Mouse (Mus musculus) brain, embryonic 14.5 days (tissue): Measurements from ENCODE around the gene Mob1a. TPM values are rescaled to one million over a fixed set of nuclear protein-coding genes. Genes with fewer than 3 reads are reported as not detected.

ENCODE experiments used
- DNase-seq: peaks from one replicate; pipeline ENCODE4 v3.0.0-alpha.2; 2011; ENCODE audit warnings: low read depth
- CTCF ChIP-seq: fragments of 200-500 bp; IDR thresholded peaks from 2 replicates; pipeline ENCODE4 v1.5.1; 2012; ENCODE audit warnings: inconsistent platforms, mild to moderate bottlenecking, moderate library complexity, borderline replicate concordance; ENCODE audit not compliant: insufficient read depth, insufficient read length; ENCODE audit errors: extremely low read depth
- POLR2A ChIP-seq: fragments of 200-500 bp; IDR thresholded peaks from 2 replicates; pipeline ENCODE4 v1.6.1; 2012; ENCODE audit warnings: mild to moderate bottlenecking, inconsistent platforms, borderline replicate concordance; ENCODE audit not compliant: poor library complexity, insufficient read depth, insufficient read length, severe bottlenecking; ENCODE audit errors: extremely low read depth
- polyA plus RNA-seq: library from polyadenylated mRNA; depleted of rRNA; stranded (reverse); fragments of >200 nt; gene quantifications from 2 replicates; pipeline ENCODE4 v1.2.3, GENCODE M21; 2012; rRNA removed

The Mob1a gene
- polyA plus RNA-seq, 1 experiment, result 27.0 TPM

GRCm38 (mm10) chr6:83363075-83363474 is 37.3 kb downstream of the Mob1a start:
- DNase-seq, result no peak
- TF ChIP-seq POLR2A (no peak), CTCF (no peak)

- TF ChIP-seq CTCF, result no peak
- no peak for DNase-seq
These were observed 44.6 kb downstream of the Mob1a start for GRCm38 (mm10) chr6:83370316-83370965.

- DNase-seq, result no peak
- TF ChIP-seq POLR2A, result no peak
- no peak for TF ChIP-seq CTCF
These were observed 45.5 kb downstream of the Mob1a start for GRCm38 (mm10) chr6:83371350-83371749.

- no peak for DNase-seq
- no peak for TF ChIP-seq POLR2A
- TF ChIP-seq CTCF, result no peak
These were observed 48.0 kb downstream of the Mob1a start for GRCm38 (mm10) chr6:83373704-83374300.

- TF ChIP-seq CTCF (no peak), POLR2A (no peak)
- no peak for DNase-seq
These were observed 56.0 kb downstream of the Mob1a start for GRCm38 (mm10) chr6:83381510-83382491.

GRCm38 (mm10) chr6:83385569-83386090 is 59.8 kb downstream of the Mob1a start:
- DNase-seq, result no peak
- TF ChIP-seq CTCF, result no peak
- no peak for TF ChIP-seq POLR2A

- peak; percentile 69 for DNase-seq
- TF ChIP-seq CTCF (no peak), POLR2A (no peak)
These were observed 66.5 kb downstream of the Mob1a start for GRCm38 (mm10) chr6:83392166-83392780.

Other genes with a start within 250 kb of the Mob1a start
- gene Pcgf1, start 248.1 kb upstream of the Mob1a start, polyA plus RNA-seq, result 39.8 and 66.1 TPM in 2 replicates
- 0.29 and 0.78 TPM in 2 replicates for gene Lbx2, start 239.6 kb upstream of the Mob1a start, polyA plus RNA-seq
- gene Ccdc142, start 224.4 kb upstream of the Mob1a start, polyA plus RNA-seq, result 10.4 and 12.8 TPM in 2 replicates
- 10.3 and 11.6 TPM in 2 replicates for gene Gm42688, start 224.4 kb upstream of the Mob1a start, polyA plus RNA-seq
- gene Mrpl53, start 217.0 kb upstream of the Mob1a start, polyA plus RNA-seq, result 99.0 and 142 TPM in 2 replicates
- gene Mogs, start 210.5 kb upstream of the Mob1a start, polyA plus RNA-seq, result 45.3 and 63.1 TPM in 2 replicates
- gene Wbp1, start 204.5 kb upstream of the Mob1a start, polyA plus RNA-seq, result 298 and 440 TPM in 2 replicates
- gene Ino80b, start 200.6 kb upstream of the Mob1a start, polyA plus RNA-seq, result 43.4 and 47.9 TPM in 2 replicates
- gene Rtkn, start 190.6 kb upstream of the Mob1a start, polyA plus RNA-seq, result 28.9 and 30.7 TPM in 2 replicates
- gene Wdr54, start 169.6 kb upstream of the Mob1a start, polyA plus RNA-seq, result 21.2 and 31.4 TPM in 2 replicates
- 2.9 and 4.1 TPM in 2 replicates for gene 1700003E16Rik, start 169.6 kb upstream of the Mob1a start, polyA plus RNA-seq
- 217 and 252 TPM in 2 replicates for gene Dctn1, start 160.1 kb upstream of the Mob1a start, polyA plus RNA-seq
- gene Slc4a5, start 106.2 kb upstream of the Mob1a start, polyA plus RNA-seq, result 2.1 and 7.0 TPM in 2 replicates
- 18.8 and 19.6 TPM in 2 replicates for gene Mthfd2, start 108 bp upstream of the Mob1a start, polyA plus RNA-seq
- 18.9 and 28.5 TPM in 2 replicates for gene Bola3, start 23.1 kb downstream of the Mob1a start, polyA plus RNA-seq
- 21.3 and 36.2 TPM in 2 replicates for gene Tet3, start 133.1 kb downstream of the Mob1a start, polyA plus RNA-seq
- gene Dguok, start 181.0 kb downstream of the Mob1a start, polyA plus RNA-seq, result 66.6 and 91.6 TPM in 2 replicates
- gene Actg2, start 210.2 kb downstream of the Mob1a start, polyA plus RNA-seq, result 1.5 and 1.9 TPM in 2 replicates
- 41.8 and 44.1 TPM in 2 replicates for gene Stambp, start 246.7 kb downstream of the Mob1a start, polyA plus RNA-seq